Mouse (Mus musculus): Measurements from ENCODE around the gene Ccnjl. TPM values are rescaled to one million over a fixed set of nuclear protein-coding genes. Genes with fewer than 3 reads are reported as not detected.

The Ccnjl gene
- polyA plus RNA-seq, 1 experiment from 2014 or later = 40.3 TPM

- no peak for DNase-seq (ENCODE audit: low spot score)
- Histone ChIP-seq H3K4me1 (peaks cover 30% of the 10 kb centered on the region), H3K27ac (replicated peaks) (no peak overlapping the region), H3K36me3 (no peaks in the 10 kb centered on the region), H3K4me3 (no peak overlapping the region), H3K27me3 (ENCODE audit: low read depth, poor library complexity, severe bottlenecking) (no peaks in the 10 kb centered on the region), H3K9me3 (replicated peaks) (no peaks in the 10 kb centered on the region)
- 93% methylated on average over 5 of the region's 5 CpGs for WGBS
These were observed 93.2 kb downstream of the Ccnjl start for GRCm38 (mm10) chr11:43621769-43622168.

DNA sequence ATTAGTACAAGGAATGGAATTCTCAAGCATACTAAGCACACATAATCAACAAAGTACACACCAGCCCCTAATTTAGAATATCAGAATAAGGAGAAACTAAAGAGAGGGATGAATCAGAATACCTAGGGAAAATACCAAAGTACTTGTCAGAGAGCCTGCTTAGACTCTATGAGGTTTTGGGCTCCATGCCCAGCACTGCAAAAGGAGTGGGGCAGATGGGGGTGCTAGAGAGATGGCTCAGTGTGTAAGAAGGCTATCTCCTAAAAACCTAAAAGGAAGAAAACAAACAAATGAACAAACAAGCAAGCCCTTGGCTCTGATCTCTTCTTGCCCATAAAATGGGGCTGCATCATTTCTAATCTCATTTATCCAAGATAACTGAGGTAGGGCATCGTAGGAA, 95.8 kb downstream of the Ccnjl start:
- H3K9me3 ChIP-seq (replicated peaks) = no peaks in the 10 kb centered on the region
- no peak overlapping the region for H3K4me3 ChIP-seq
- WGBS = 89% methylated on average over 1 of the region's 1 CpGs
- no peaks in the 10 kb centered on the region for H3K27me3 ChIP-seq (ENCODE audit: low read depth, poor library complexity, severe bottlenecking)
- peaks cover 17% of the 10 kb centered on the region for H3K4me1 ChIP-seq
- H3K36me3 ChIP-seq = no peaks in the 10 kb centered on the region
- no peak overlapping the region for H3K27ac ChIP-seq (replicated peaks)
- DNase-seq (ENCODE audit: low spot score) = no peak

DNA sequence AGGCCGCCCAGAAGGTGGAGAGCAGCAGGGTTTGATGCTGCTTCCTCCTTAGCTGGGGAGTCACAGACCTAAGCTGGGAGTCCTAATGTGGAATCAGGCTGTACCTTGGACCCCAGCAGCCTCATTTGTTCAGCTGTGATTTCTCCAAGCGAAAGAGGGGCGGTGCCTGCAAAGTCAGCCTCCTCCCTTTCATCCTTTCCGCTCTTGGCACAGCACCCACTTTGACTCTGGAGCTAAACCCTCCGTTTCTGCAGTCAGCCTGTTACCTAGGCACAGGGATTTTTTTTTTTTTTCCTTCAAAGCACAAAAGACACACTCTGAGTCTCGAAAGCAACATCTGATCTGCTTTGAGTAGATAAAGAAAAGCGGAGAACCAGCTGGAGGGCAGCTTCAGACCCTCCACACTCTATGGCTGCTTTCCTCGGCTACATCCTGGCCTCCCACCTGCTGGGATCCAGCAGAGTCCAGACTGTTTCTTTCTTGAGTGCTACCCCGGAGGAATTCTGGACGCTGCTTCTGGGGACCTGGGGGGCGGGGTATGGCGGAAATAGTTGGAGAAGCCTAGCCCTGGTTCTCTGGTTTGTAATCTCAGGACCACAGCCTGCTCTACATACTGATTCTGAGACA, 97.8 kb downstream of the Ccnjl start:
- 10% methylated on average over 12 of the region's 12 CpGs for WGBS
- H3K4me3 ChIP-seq = peak overlapping the region; percentile 30
- no peaks in the 10 kb centered on the region for H3K36me3 ChIP-seq
- no peaks in the 10 kb centered on the region for H3K27me3 ChIP-seq (ENCODE audit: low read depth, poor library complexity, severe bottlenecking)
- peaks cover 24% of the 10 kb centered on the region for H3K4me1 ChIP-seq
- peak overlapping the region; percentile 72 for H3K27ac ChIP-seq (replicated peaks)
- H3K9me3 ChIP-seq (replicated peaks) = no peaks in the 10 kb centered on the region
- DNase-seq (ENCODE audit: low spot score) = peak; percentile 33

DNA sequence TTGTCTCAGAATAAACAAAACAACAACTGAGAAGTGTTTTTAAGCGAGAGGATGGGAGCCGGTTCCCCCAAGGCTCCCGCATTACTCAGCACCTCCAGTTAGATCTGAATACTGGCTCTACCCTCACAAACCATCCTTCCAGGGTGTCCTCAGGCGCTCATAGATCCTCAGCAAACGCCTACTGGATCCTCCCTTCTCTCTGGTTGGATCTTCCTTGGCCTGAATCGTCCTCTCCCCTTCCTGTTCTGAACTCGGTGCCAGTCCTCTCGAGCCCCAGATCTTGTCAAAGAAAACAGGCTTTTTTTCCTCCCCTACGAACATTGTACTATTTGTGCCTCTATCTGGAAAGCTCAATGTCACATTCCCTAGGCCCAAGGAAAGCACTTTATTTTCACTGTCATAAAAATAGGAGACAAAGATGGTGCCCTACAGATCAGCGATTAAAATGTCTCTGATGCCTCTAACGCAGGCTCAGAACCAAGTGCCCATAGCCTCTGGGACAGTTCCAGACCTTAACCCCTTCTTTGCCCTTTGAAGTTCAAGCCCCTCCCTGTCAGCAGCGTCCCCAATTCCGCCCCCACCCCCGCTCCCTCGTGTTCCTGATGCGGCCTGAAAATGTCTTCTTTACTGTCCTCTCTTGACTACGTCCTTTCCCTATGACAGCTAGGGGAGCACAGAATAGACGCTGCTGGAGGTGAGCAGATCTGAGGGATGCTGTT, 98.5 kb downstream of the Ccnjl start:
- Histone ChIP-seq H3K27ac (replicated peaks) (peak overlapping the region; percentile 72), H3K4me3 (peak overlapping the region; percentile 30), H3K4me1 (peaks cover 24% of the 10 kb centered on the region), H3K36me3 (no peaks in the 10 kb centered on the region), H3K27me3 (ENCODE audit: low read depth, poor library complexity, severe bottlenecking) (no peaks in the 10 kb centered on the region), H3K9me3 (replicated peaks) (no peaks in the 10 kb centered on the region)
- 33% methylated on average over 18 of the region's 18 CpGs for WGBS
- DNase-seq (ENCODE audit: low spot score) = no peak

DNA sequence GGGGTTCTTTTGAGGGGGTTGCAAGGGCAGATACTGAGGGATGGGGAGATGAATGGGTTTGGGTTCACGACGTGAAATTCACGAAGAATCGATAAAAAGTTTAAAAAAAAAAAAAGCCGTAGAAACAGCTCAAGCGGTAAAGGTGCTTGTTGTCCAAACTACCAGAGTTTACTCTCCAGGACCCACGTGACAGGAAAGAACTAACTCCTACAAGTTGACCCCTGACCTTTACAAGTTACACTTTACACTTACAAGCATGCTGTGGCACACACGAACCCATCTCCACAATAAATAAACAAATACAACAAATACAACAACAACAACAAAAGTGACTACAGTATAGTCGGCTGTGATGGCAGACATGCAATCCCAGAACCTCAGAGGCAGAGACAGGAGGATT, 103.1 kb downstream of the Ccnjl start:
- Histone ChIP-seq H3K9me3 (replicated peaks) (no peaks in the 10 kb centered on the region), H3K27me3 (ENCODE audit: low read depth, poor library complexity, severe bottlenecking) (no peaks in the 10 kb centered on the region), H3K4me3 (no peak overlapping the region), H3K27ac (replicated peaks) (no peak overlapping the region), H3K4me1 (peaks cover 37% of the 10 kb centered on the region), H3K36me3 (no peaks in the 10 kb centered on the region)
- DNase-seq (ENCODE audit: low spot score) = no peak
- WGBS = 92% methylated on average over 9 of the region's 9 CpGs

- H3K4me3 ChIP-seq = no peak overlapping the region
- H3K36me3 ChIP-seq = no peaks in the 10 kb centered on the region
- no peaks in the 10 kb centered on the region for H3K27me3 ChIP-seq (ENCODE audit: low read depth, poor library complexity, severe bottlenecking)
- peaks cover 29% of the 10 kb centered on the region for H3K4me1 ChIP-seq
- no peak for DNase-seq (ENCODE audit: low spot score)
- no peaks in the 10 kb centered on the region for H3K9me3 ChIP-seq (replicated peaks)
- H3K27ac ChIP-seq (replicated peaks) = no peak overlapping the region
- 56% methylated on average over 4 of the region's 4 CpGs for WGBS
These were observed 104.0 kb downstream of the Ccnjl start for GRCm38 (mm10) chr11:43632566-43632965.

GRCm38 (mm10) chr11:43633165-43633564, 104.6 kb downstream of the Ccnjl start:
- DNase-seq (ENCODE audit: low spot score) = no peak
- Histone ChIP-seq H3K9me3 (replicated peaks) (no peaks in the 10 kb centered on the region), H3K36me3 (no peaks in the 10 kb centered on the region), H3K4me1 (peaks cover 29% of the 10 kb centered on the region), H3K4me3 (no peak overlapping the region), H3K27ac (replicated peaks) (peak overlapping the region; percentile 77), H3K27me3 (ENCODE audit: low read depth, poor library complexity, severe bottlenecking) (no peaks in the 10 kb centered on the region)
- 83% methylated on average over 6 of the region's 6 CpGs for WGBS

DNA sequence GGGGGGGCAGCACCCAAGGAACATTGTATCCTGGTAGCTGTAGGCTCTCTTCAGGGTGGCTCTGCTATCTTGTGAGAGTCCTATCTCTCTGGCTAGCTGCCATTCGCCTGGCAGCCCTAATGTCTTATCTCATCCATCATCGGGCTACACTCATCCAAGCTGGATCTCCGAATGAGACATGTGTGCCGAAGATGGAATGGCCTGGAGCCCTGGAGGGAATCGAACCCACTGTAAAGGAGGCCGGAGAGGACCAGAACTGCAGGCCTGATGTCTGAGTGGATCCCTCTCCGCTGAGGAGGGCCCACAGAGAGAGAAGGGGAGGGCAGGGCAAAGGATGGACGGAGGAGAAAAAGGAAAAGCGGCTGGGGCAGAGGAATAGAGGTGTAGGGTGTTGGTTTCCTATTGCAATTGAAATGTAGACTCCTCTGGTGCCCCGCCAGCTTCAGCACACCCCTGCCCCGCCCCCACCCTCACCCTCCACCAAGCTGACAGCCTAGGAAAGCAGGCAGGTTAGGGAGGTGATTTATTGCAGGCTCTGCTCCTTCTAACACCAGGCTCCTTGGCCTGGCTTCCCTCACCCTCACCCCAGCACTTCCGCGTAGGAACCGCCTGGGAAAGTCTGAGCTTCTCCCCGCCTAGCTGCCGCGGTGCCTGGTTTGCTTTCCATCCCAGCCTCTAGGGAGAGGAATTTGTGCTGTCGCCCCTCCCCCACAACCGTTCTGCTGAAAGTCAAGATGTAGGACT, 105.2 kb downstream of the Ccnjl start:
- H3K27ac ChIP-seq (replicated peaks) = peak overlapping the region; percentile 77

More for the DNA sequence above, 105.2 kb downstream of the Ccnjl start:
- Histone ChIP-seq H3K27me3 (ENCODE audit: low read depth, poor library complexity, severe bottlenecking) (no peaks in the 10 kb centered on the region), H3K4me3 (peak overlapping the region; percentile 31), H3K9me3 (replicated peaks) (no peaks in the 10 kb centered on the region), H3K36me3 (no peaks in the 10 kb centered on the region), H3K4me1 (peaks cover 29% of the 10 kb centered on the region)
- WGBS = 26% methylated on average over 19 of the region's 19 CpGs
- peak; percentile 65 for DNase-seq (ENCODE audit: low spot score)

Other genes starting within 250 kb of the Ccnjl start
- gene Pttg1, start 102.5 kb upstream of the Ccnjl start, polyA plus RNA-seq (2016; fragmentation: Nextera tagmentation; extraction: Ambion mirVana) = 94.6 and 109 TPM in 2 replicates
- 59.2 and 59.5 TPM in 2 replicates for gene Slu7, start 95.0 kb upstream of the Ccnjl start, polyA plus RNA-seq (2016; fragmentation: Nextera tagmentation; extraction: Ambion mirVana)
- gene C1qtnf2, start 54.5 kb upstream of the Ccnjl start, polyA plus RNA-seq (2016; fragmentation: Nextera tagmentation; extraction: Ambion mirVana) = 1.4 and 2.2 TPM in 2 replicates
- 12.1 and 14.2 TPM in 2 replicates for gene 4933415A04Rik, start 58.3 kb downstream of the Ccnjl start, polyA plus RNA-seq (2016; fragmentation: Nextera tagmentation; extraction: Ambion mirVana)
- gene Fabp6, start 72.8 kb downstream of the Ccnjl start, polyA plus RNA-seq (2016; fragmentation: Nextera tagmentation; extraction: Ambion mirVana) = not detected in 2 replicates
- gene Pwwp2a, start 153.2 kb downstream of the Ccnjl start, polyA plus RNA-seq (2016; fragmentation: Nextera tagmentation; extraction: Ambion mirVana) = 28.9 and 31.0 TPM in 2 replicates
- 83.0 and 85.7 TPM in 2 replicates for gene Ttc1, start 219.2 kb downstream of the Ccnjl start, polyA plus RNA-seq (2016; fragmentation: Nextera tagmentation; extraction: Ambion mirVana)

Measured in midbrain, embryonic 10.5 days (tissue).